Mouse (Mus musculus): ENCODE measurements around the gene Pgr. TPM values are rescaled to one million over a fixed set of nuclear protein-coding genes. Genes with fewer than 3 reads are reported as not detected.

Gene Pgr
- polyA plus RNA-seq, 1 experiment: 0.13 TPM

GRCm38 (mm10) chr9:8901647-8902131 lies 2.1 kb downstream of the Pgr start:
- H3K4me1 ChIP-seq (ENCODE audit: control insufficient read depth, insufficient read depth, insufficient read length, low read length): peaks cover 6% of the 10 kb centered on the region; the same call in 1 of the 2 replicates
- 3% methylated on average over 49 of the region's 49 CpGs for WGBS
- peaks cover 20% of the 10 kb centered on the region for H3K27me3 ChIP-seq (ENCODE audit: control insufficient read depth, insufficient read depth, low read length)
- no peak overlapping the region for H3K27ac ChIP-seq (ENCODE audit: insufficient read depth, low read depth, low read length)
- TF ChIP-seq CTCF (IDR thresholded peaks at IDR 0.05; ENCODE audit: extremely low read depth, insufficient read length, insufficient replicate concordance, low read depth, low read length): no peak
- TF ChIP-seq POLR2A (IDR thresholded peaks at IDR 0.05; ENCODE audit: low read depth, low read length): no peak
- peak overlapping the region; percentile 49 for H3K4me3 ChIP-seq (ENCODE audit: low read depth, low read length)
- H3K36me3 ChIP-seq (ENCODE audit: control insufficient read depth, insufficient read depth, low read length): no peaks in the 10 kb centered on the region

GRCm38 (mm10) chr9:8902277-8902676 lies 2.6 kb downstream of the Pgr start:
- 51% methylated on average over 3 of the region's 3 CpGs for WGBS
- Histone ChIP-seq H3K27ac (ENCODE audit: insufficient read depth, low read depth, low read length) (no peak overlapping the region), H3K4me1 (ENCODE audit: control insufficient read depth, insufficient read depth, insufficient read length, low read length) (peaks cover 6% of the 10 kb centered on the region; the same call in 1 of the 2 replicates), H3K36me3 (ENCODE audit: control insufficient read depth, insufficient read depth, low read length) (no peaks in the 10 kb centered on the region), H3K27me3 (ENCODE audit: control insufficient read depth, insufficient read depth, low read length) (peaks cover 20% of the 10 kb centered on the region), H3K4me3 (ENCODE audit: low read depth, low read length) (no peak overlapping the region; the same call in 1 of the 2 replicates)
- TF ChIP-seq CTCF (IDR thresholded peaks at IDR 0.05; ENCODE audit: extremely low read depth, insufficient read length, insufficient replicate concordance, low read depth, low read length) (no peak), POLR2A (IDR thresholded peaks at IDR 0.05; ENCODE audit: low read depth, low read length) (no peak)

GRCm38 (mm10) chr9:8927561-8927960 lies 27.9 kb downstream of the Pgr start:
- H3K27me3 ChIP-seq (ENCODE audit: control insufficient read depth, insufficient read depth, low read length): no peaks in the 10 kb centered on the region

GRCm38 (mm10) chr9:8937753-8938152 lies 38.1 kb downstream of the Pgr start:
- H3K4me3 ChIP-seq (ENCODE audit: low read depth, low read length): no peak overlapping the region
- 20% methylated on average over 1 of the region's 1 CpGs for WGBS
- no peaks in the 10 kb centered on the region for H3K27me3 ChIP-seq (ENCODE audit: control insufficient read depth, insufficient read depth, low read length)

More at GRCm38 (mm10) chr9:8927561-8927960, 27.9 kb downstream of the Pgr start:
- WGBS: 80% methylated on average over 2 of the region's 2 CpGs
- H3K4me3 ChIP-seq (ENCODE audit: low read depth, low read length): no peak overlapping the region
- no peak overlapping the region for H3K27ac ChIP-seq (ENCODE audit: insufficient read depth, low read depth, low read length)
- no peaks in the 10 kb centered on the region for H3K36me3 ChIP-seq (ENCODE audit: control insufficient read depth, insufficient read depth, low read length)
- TF ChIP-seq CTCF (IDR thresholded peaks at IDR 0.05; ENCODE audit: extremely low read depth, insufficient read length, insufficient replicate concordance, low read depth, low read length) (no peak), POLR2A (IDR thresholded peaks at IDR 0.05; ENCODE audit: low read depth, low read length) (no peak)
- no peaks in the 10 kb centered on the region for H3K4me1 ChIP-seq (ENCODE audit: control insufficient read depth, insufficient read depth, insufficient read length, low read length)

GRCm38 (mm10) chr9:8953306-8953705 lies 53.7 kb downstream of the Pgr start:
- Histone ChIP-seq H3K4me3 (ENCODE audit: low read depth, low read length) (no peak overlapping the region), H3K4me1 (ENCODE audit: control insufficient read depth, insufficient read depth, insufficient read length, low read length) (no peaks in the 10 kb centered on the region), H3K36me3 (ENCODE audit: control insufficient read depth, insufficient read depth, low read length) (no peaks in the 10 kb centered on the region), H3K27me3 (ENCODE audit: control insufficient read depth, insufficient read depth, low read length) (no peaks in the 10 kb centered on the region), H3K27ac (ENCODE audit: insufficient read depth, low read depth, low read length) (no peak overlapping the region)
- TF ChIP-seq CTCF (IDR thresholded peaks at IDR 0.05; ENCODE audit: extremely low read depth, insufficient read length, insufficient replicate concordance, low read depth, low read length): no peak
- TF ChIP-seq POLR2A (IDR thresholded peaks at IDR 0.05; ENCODE audit: low read depth, low read length): no peak

More at GRCm38 (mm10) chr9:8937753-8938152, 38.1 kb downstream of the Pgr start:
- no peak overlapping the region for H3K27ac ChIP-seq (ENCODE audit: insufficient read depth, low read depth, low read length)
- no peaks in the 10 kb centered on the region for H3K4me1 ChIP-seq (ENCODE audit: control insufficient read depth, insufficient read depth, insufficient read length, low read length)
- TF ChIP-seq POLR2A (IDR thresholded peaks at IDR 0.05; ENCODE audit: low read depth, low read length) (no peak), CTCF (IDR thresholded peaks at IDR 0.05; ENCODE audit: extremely low read depth, insufficient read length, insufficient replicate concordance, low read depth, low read length) (no peak)
- H3K36me3 ChIP-seq (ENCODE audit: control insufficient read depth, insufficient read depth, low read length): no peaks in the 10 kb centered on the region

GRCm38 (mm10) chr9:8964512-8965133 lies 65.0 kb downstream of the Pgr start:
- no peak overlapping the region for H3K4me3 ChIP-seq (ENCODE audit: low read depth, low read length)
- no peaks in the 10 kb centered on the region for H3K36me3 ChIP-seq (ENCODE audit: control insufficient read depth, insufficient read depth, low read length)
- H3K27ac ChIP-seq (ENCODE audit: insufficient read depth, low read depth, low read length): no peak overlapping the region
- no peaks in the 10 kb centered on the region for H3K4me1 ChIP-seq (ENCODE audit: control insufficient read depth, insufficient read depth, insufficient read length, low read length)
- TF ChIP-seq CTCF (IDR thresholded peaks at IDR 0.05; ENCODE audit: extremely low read depth, insufficient read length, insufficient replicate concordance, low read depth, low read length): no peak
- no peak for TF ChIP-seq POLR2A (IDR thresholded peaks at IDR 0.05; ENCODE audit: low read depth, low read length)
- no peaks in the 10 kb centered on the region for H3K27me3 ChIP-seq (ENCODE audit: control insufficient read depth, insufficient read depth, low read length)
- whole genome bisulfite sequencing: 45% methylated on average over 8 of the region's 8 CpGs

- Histone ChIP-seq H3K27me3 (ENCODE audit: control insufficient read depth, insufficient read depth, low read length) (no peaks in the 10 kb centered on the region), H3K36me3 (ENCODE audit: control insufficient read depth, insufficient read depth, low read length) (no peaks in the 10 kb centered on the region), H3K27ac (ENCODE audit: insufficient read depth, low read depth, low read length) (no peak overlapping the region), H3K4me3 (ENCODE audit: low read depth, low read length) (no peak overlapping the region), H3K4me1 (ENCODE audit: control insufficient read depth, insufficient read depth, insufficient read length, low read length) (no peaks in the 10 kb centered on the region)
- no peak for TF ChIP-seq CTCF (IDR thresholded peaks at IDR 0.05; ENCODE audit: extremely low read depth, insufficient read length, insufficient replicate concordance, low read depth, low read length)
- no peak for TF ChIP-seq POLR2A (IDR thresholded peaks at IDR 0.05; ENCODE audit: low read depth, low read length)
- 33% methylated on average over 7 of the region's 7 CpGs for WGBS
Measured at GRCm38 (mm10) chr9:8970240-8970639, 70.6 kb downstream of the Pgr start.
